Mouse (Mus musculus): ENCODE measurements around the gene Sbf2.
"Not testable (repeated sequence)": the region's sequence is repeated elsewhere in the genome, so short reads cannot be mapped to it uniquely, and the experiment has no call there.

Sbf2 gene

DNA sequence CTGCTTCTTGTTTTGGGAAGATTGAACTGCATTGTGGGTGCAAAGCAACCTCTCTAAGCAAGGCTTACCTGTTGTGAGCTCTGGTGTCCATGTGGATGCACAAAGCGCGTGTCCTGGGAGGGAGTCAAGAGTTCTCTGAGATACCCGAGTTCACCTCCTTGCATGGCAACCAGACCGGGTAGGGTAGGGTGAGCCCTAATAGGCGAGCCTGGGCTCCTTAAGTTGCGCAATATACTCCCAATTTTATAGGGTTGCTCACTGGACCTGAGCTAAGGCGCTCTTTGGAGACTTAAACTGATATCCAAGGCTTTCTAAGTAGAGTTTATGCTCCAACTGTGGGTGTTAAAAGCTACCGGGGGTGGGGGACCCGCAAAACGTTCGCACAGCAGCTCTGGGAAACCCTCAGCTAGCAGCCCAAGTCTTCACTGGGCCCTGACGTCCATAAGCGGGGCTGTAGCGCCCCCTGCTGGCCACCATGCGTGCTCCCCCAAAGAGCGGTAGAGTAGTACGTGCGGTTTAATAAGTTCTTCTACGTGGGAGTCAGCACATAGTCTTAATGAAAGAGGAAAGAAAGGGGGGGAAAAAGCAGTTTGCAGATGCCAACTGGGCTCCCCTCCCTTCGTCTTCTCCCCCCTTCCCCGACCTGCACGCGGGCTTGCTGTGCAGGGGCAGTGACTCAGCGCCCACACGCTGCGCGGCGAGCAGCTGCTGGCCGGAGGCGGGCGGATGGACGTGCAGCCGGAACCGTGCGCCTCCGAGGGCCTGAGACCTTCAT, 15.4 kb upstream of the Sbf2 start:
- DNase-seq (ENCODE audit: low spot score in 2 of 2): peak; percentile 86 to 90

- DNase-seq (ENCODE audit: low spot score in 2 of 2): peak in 1 of 2 experiments; percentile 52
These were observed 14.1 kb upstream of the Sbf2 start for GRCm38 (mm10) chr7:110628611-110629354.

- DNase-seq (ENCODE audit: low spot score in 2 of 2): no peak
These were observed 13.5 kb upstream of the Sbf2 start for GRCm38 (mm10) chr7:110628273-110628600.

DNA sequence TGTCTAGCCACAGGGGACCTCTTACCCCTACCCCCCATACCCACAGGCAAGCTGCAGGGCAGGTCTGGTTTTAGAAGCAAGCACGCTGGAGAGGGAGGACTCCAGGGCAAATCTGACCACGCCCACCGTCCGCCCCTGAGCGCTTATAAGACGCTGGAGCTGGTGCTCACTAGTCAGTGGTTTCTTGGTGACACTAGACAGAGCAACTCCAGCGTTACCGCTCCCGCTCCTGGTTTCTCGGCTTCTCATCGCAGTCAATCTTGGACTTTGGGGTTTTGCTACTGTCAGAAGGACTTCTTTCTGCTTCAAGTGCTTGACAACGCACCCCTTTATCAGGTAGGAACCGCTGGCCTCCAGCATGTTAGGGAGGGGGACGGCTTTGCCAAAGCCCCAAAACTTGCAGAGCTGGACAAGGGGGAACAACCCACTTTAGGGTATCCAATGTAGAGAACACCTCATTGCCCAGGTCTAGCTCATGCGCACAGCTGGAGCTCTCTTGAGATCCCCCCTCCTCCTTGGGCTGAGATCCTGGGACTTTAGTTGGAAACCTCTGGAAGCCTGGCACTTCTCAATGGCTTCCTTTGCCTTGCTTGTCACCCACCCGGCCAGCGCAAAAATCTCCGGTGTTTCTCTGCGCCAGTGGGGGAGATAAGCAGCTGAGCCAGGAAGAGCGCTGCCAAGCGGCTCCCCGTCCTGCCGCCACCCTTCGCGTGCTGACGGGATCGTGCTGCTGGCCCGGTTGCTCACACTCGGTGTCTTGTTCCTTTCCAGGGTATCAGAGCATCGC, 13.0 kb upstream of the Sbf2 start, which contains the start of gene Adm:
Gene Adm (plus strand): TSS at position 176 of the 787 bp plus-strand sequence.
- peak; percentile 88 to 89 for DNase-seq (ENCODE audit: low spot score in 2 of 2)

GRCm38 (mm10) chr7:110627099-110627482, 12.4 kb upstream of the Sbf2 start:
- DNase-seq (ENCODE audit: low spot score in 2 of 2): no peak

DNA sequence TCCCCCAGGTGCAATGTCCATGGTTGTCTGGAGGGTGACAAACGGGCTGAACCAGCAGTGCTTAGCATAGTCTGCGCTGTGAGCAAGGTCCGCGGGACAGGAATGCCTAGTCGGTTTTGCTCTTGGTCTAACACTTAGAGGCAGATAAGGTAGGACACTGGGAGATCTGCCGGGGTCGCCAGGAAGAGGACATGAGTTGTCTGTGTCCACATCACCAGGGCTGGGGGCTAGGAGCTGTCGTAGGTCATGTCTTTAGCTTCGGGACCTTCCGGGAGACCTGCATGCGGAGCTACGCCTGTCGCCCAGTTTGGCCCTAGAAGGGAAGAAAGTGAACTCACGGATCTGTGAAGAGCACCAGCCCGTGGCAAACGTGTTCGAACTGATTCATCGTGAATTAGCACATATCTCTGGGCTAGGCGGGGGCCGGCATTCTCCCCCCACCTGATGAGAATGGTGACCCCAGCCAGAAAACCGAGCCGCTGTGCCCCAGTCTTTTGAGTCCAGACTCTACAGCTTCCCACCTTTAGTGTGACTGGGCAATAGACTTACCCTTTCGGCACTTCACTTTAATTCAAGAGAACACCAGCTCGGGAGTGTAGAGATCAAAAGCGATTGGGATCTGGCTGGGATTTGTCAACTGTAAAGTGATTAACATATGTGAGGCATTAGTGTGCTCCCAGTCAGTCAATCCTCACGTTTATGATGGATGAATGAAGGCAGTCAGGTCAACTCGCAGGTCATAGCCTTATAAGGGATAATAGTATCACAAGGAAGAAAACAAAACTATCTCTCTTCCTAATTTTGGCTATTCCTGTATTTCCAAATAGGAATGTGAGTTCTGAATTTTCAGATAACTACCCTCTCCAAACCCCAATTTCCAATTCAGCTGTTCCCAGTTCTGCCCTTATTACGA, 11.7 kb upstream of the Sbf2 start:
- no peak for DNase-seq (ENCODE audit: low spot score in 2 of 2)

DNA sequence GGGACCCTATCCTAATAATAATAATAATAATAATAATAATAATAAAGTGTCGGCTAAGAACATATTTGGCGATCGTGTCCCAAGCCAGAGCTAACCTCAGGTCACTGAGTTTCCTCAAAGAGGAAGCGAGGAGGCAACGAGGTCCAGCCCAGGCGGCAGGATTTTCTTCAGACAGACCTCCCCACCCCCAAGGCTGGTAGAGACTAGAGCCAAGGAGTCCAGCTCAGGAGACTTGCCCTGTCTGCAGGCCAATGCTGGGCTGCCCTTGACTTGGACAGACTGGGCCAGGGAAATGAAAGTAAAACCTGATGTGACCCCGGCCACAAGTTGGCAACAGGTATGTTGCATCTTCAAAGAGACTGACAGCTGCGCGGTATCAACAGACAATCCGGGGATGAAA, 10.8 kb upstream of the Sbf2 start:
- no peak for DNase-seq (ENCODE audit: low spot score in 2 of 2)

DNA sequence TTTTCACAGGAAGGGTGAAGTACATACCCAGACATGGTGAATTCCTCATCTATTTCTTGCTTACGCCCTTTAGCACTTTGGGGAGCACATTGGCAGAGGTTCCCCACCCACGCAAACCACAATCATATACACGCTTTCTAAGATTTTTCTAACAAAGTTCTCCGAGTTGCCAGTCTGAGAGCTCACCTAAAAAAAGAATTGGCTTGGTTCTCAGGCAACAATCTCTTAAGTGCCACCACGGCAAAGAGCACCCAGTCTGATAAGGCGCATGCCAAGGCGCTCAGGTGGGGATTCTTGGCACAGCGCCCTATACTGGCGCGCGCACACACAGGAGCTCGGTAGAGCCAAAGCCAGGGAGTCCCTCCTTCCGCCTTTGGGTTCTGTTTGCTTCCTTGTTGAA, 10.2 kb upstream of the Sbf2 start:
- no peak for DNase-seq (ENCODE audit: low spot score in 2 of 2)

GRCm38 (mm10) chr7:110624067-110624466, 9.3 kb upstream of the Sbf2 start:
- DNase-seq (ENCODE audit: low spot score in 2 of 2): no peak

DNA sequence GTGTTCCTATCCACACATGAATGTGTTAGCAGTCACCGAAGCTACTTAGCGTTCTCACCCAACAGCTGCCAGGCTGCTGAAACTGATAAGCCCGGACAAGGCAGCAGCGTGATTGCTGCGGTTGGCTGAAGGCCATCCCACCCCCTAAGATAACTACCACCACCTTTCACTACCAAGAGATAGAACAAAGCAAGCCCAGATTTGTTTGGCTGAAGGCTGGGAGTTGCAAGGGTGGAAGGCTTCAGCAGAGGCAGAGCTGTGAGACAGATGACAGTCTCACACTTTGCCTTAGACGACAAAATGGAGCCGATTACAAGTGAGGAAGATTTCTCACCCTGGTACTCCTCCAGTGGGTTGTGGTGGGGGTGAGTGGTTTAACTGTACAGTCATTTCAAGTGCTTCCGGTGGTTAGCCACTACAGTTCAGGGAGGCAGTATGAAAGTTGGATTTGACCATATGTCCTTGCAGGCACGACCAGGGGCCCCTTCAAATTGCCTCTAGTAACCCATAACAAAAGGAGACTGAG, 4.4 kb upstream of the Sbf2 start:
- peak in 1 of 2 experiments; percentile 65 for DNase-seq (ENCODE audit: low spot score in 2 of 2)

DNA sequence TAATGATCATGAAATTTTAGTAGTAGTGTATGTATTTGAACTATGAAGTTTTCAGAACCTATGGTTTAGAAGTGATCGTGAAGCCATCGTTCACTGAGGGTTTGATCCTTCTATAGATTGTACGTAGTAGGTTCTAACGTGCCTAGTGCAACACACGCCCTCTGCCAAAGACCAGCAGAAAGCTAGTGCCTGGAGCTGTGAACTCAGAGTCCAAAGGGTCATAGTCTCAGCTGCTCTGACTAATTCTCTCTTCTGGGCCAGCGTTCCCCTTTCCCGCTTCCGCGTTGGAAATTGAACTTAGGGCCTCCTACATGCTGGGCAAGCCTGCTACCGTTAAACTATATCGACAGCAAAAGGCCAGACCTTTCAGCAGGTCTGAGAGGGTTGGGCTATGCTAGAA, 1.1 kb upstream of the Sbf2 start:
- peak in 1 of 2 experiments; percentile 25 for DNase-seq (ENCODE audit: low spot score in 2 of 2)

- DNase-seq (ENCODE audit: low spot score in 2 of 2): peak; percentile 80 to 81
These were observed 469 bp upstream of the Sbf2 start for GRCm38 (mm10) chr7:110615151-110615631.

- peak in 1 of 2 experiments; percentile 21 for DNase-seq (ENCODE audit: low spot score in 2 of 2)
These were observed 1.2 kb downstream of the Sbf2 start for GRCm38 (mm10) chr7:110613381-110614132.

DNA sequence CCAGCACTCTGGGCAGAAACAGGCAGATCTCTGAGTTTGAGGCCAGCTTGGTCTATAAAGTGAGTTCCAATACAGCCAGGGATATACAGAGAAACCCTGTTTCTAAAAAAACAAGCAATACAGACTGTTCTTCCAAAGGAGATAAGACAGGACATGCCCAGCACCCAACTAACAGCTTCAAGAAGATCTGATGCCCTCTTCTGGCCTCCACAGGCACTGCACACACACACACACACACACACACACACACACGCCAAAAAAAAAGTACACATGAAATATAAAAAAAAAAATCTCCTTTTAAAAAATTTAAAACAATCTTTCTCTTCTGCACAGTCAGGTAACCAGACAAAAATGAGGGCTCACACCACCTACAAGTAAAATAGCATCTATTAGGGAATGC, 7.8 kb downstream of the Sbf2 start:
- no peak for DNase-seq (ENCODE audit: low spot score in 2 of 2)

GRCm38 (mm10) chr7:110605476-110605875, 9.2 kb downstream of the Sbf2 start:
- DNase-seq (ENCODE audit: low spot score in 2 of 2): no peak

GRCm38 (mm10) chr7:110597141-110597540, 17.6 kb downstream of the Sbf2 start:
- DNase-seq (ENCODE audit: low spot score in 2 of 2): no peak

GRCm38 (mm10) chr7:110593991-110594390, 20.7 kb downstream of the Sbf2 start:
- not testable (repeated sequence) for DNase-seq (ENCODE audit: low spot score in 2 of 2)

GRCm38 (mm10) chr7:110587721-110588120, 27.0 kb downstream of the Sbf2 start:
- DNase-seq (ENCODE audit: low spot score in 2 of 2): no peak

DNA sequence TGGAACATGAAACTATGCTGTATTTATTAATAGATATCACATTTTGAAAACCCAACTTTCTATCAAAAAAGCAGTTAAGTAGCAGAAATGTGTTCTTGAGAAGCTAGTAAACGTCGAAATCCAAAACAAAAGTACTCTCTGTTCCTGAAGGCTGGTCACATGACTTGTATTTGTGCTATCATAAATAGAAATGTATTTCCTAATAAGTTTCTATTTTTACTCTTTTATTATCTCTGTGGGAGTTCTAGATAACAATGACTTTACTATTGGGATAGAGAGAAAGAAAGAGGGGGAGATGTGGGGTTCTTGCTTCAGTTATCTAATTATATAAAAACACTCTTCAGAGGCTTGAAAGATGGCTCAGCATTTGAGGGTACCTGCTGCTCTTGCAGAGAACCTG, 29.5 kb downstream of the Sbf2 start:
- no peak for DNase-seq (ENCODE audit: low spot score in 2 of 2)

DNA sequence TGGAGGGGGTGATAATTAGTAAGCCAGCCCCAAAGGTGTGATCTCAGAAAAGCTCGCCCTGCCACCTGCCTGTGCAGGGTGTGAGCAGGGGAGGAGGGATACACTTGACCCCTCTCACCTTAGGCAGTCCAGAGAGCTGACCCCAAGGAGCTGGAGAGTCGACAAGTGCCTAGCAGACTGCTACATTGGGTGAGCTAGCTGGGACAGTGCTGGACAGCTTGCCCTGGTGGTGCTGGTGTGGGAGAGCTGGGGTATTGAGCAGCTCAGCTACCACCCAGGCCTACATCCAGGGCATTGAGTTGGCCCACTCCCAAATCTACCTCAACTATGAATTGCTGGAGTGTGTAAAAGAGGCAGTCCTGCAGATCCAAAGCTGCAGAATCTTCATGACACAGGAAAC, 30.6 kb downstream of the Sbf2 start:
- no peak for DNase-seq (ENCODE audit: low spot score in 2 of 2)

Data from heart, adult 9 months (tissue).